Mouse (Mus musculus): ENCODE measurements around the gene Gm10283. TPM values are rescaled to one million over a fixed set of nuclear protein-coding genes. Genes with fewer than 3 reads are reported as not detected.
"Not testable (repeated sequence)": the region's sequence is repeated elsewhere in the genome, so short reads cannot be mapped to it uniquely, and the experiment has no call there.

The Gm10283 gene
- total RNA-seq (2014; rRNA removed) (not detected in 2 replicates), polyA plus RNA-seq (2015; fragmentation: Nextera tagmentation; extraction: Ambion mirVana) (not detected in 2 replicates)

DNA sequence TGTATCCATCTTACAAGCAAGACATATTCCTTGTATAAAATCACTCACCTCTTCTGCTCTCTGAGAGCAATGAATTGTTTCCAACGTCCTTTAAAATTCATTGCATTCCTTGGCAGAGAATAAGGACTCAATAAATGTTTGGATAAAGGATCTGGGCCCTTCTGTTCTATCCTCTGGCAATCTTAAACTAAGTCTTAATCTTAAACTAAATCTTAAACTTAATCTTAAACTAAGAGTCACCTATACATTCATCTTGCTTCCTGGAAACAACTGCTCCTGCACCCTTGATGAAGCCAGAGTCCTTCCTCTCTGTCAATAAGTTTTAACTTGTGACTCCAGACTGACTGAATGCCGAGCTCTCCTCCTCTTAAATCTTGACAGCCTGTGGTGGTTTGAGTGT, at the start of gene Gm10283:
Gene Gm10283 (minus strand): TSS at position 101 of the 400 bp plus-strand sequence.
- TF ChIP-seq CTCF (IDR thresholded peaks at IDR 0.05; ENCODE audit: low read depth): no peak
- Histone ChIP-seq H3K9me3 (ENCODE audit: low read length) (no peaks in the 10 kb centered on the region), H3K9ac (replicated peaks; ENCODE audit: low read length) (no peak within 1 kb of the TSS), H3K4me2 (ENCODE audit: low read depth, low read length) (no peak within 1 kb of the TSS), H3K27ac (no peak within 1 kb of the TSS), H3K36me3 (ENCODE audit: insufficient read depth, low read length) (no peaks in the 10 kb centered on the region), H3K4me1 (ENCODE audit: insufficient read depth, low read length) (peaks cover 5% of the 10 kb centered on the region; the same call in 1 of the 2 replicates), H3K27me3 (ENCODE audit: insufficient read depth, low read length) (no peaks in the 10 kb centered on the region), H3K4me3 (ENCODE audit: low read length) (no peak within 1 kb of the TSS)
- WGBS: 57% methylated on average over 2 of the region's 2 CpGs
- DNase-seq (ENCODE audit: low spot score) (no peak), ATAC-seq (no peak)

GRCm38 (mm10) chr8:60534945-60535344, 31.9 kb upstream of the Gm10283 start:
- Histone ChIP-seq H3K9me3 (ENCODE audit: low read length) (no peaks in the 10 kb centered on the region), H3K4me2 (ENCODE audit: low read depth, low read length) (no peak overlapping the region), H3K27ac (no peak overlapping the region), H3K27me3 (ENCODE audit: insufficient read depth, low read length) (no peaks in the 10 kb centered on the region), H3K36me3 (ENCODE audit: insufficient read depth, low read length) (no peaks in the 10 kb centered on the region), H3K9ac (replicated peaks; ENCODE audit: low read length) (no peak overlapping the region), H3K4me3 (ENCODE audit: low read length) (no peak overlapping the region), H3K4me1 (ENCODE audit: insufficient read depth, low read length) (no peaks in the 10 kb centered on the region)
- ATAC-seq (no peak), DNase-seq (ENCODE audit: low spot score) (no peak)
- WGBS: 23% methylated on average over 2 of the region's 2 CpGs
- no peak for TF ChIP-seq CTCF (IDR thresholded peaks at IDR 0.05; ENCODE audit: low read depth)

- no peak for TF ChIP-seq CTCF (IDR thresholded peaks at IDR 0.05; ENCODE audit: low read depth)
- no peaks in the 10 kb centered on the region for H3K27me3 ChIP-seq (ENCODE audit: insufficient read depth, low read length)
Observed at GRCm38 (mm10) chr8:60518286-60518685, 15.3 kb upstream of the Gm10283 start.

DNA sequence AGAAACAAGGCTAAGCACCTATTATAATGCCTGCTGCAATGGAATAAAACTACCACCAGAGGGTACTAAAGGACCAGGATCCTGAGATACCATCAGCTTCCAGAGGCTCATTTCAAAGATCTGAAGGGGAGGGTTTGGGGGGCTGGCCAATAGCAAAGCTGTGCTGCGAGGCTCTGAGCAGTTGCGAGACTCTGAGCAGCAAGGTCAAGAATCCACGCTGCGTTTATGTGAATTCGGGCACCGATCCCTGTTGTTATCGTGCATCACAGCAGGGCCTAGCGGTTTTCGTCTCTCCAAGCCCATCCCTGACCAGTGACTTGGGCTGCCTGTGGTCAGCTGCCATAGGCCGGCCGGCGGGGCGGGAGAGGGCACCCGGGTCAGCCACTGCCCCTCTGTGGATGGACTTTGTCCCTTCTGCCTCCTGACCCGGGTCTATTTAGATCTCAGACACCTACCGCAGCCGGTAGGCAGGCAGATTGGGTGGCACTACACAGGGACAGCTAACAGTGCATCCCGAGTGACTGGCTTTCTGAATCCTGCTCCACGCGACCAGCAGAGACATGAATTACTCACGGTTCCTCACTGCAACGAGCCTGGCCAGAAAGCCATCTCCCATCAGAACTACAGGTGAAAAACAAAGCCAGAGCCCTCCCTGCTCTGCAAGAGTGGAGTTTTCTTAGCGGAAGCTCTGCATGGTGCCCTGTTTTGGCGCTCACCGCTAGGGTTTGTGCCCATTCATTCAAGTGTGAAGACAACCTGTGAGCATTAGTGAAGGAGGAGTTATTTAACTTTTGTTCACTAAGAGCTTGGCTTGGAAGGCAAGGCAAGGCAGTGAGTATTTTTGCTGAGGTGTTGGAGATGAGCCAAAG, 2.9 kb upstream of the Gm10283 start, which contains the start of gene Aadat:
Gene Aadat (plus strand): TSS at position 280 of the 869 bp plus-strand sequence.
- ATAC-seq: peak; percentile 98
- no peaks in the 10 kb centered on the region for H3K36me3 ChIP-seq (ENCODE audit: insufficient read depth, low read length)
- peak within 1 kb of the TSS; percentile 64 for H3K4me3 ChIP-seq (ENCODE audit: low read length)
- peak within 1 kb of the TSS; percentile 97 for H3K4me2 ChIP-seq (ENCODE audit: low read depth, low read length)
- H3K9ac ChIP-seq (replicated peaks; ENCODE audit: low read length): peak within 1 kb of the TSS; percentile 64
- WGBS: under 1% methylated on average over 25 of the region's 25 CpGs
- peak within 1 kb of the TSS; percentile 74 for H3K27ac ChIP-seq
- H3K27me3 ChIP-seq (ENCODE audit: insufficient read depth, low read length): no peaks in the 10 kb centered on the region
- peak; percentile 88 for TF ChIP-seq CTCF (IDR thresholded peaks at IDR 0.05; ENCODE audit: low read depth)
- H3K9me3 ChIP-seq (ENCODE audit: low read length): no peaks in the 10 kb centered on the region
- DNase-seq (ENCODE audit: low spot score): peak; percentile 93
- peaks cover 5% of the 10 kb centered on the region; the same call in 1 of the 2 replicates for H3K4me1 ChIP-seq (ENCODE audit: insufficient read depth, low read length)

More at GRCm38 (mm10) chr8:60518286-60518685, 15.3 kb upstream of the Gm10283 start:
- Histone ChIP-seq H3K4me3 (ENCODE audit: low read length) (no peak overlapping the region), H3K9ac (replicated peaks; ENCODE audit: low read length) (no peak overlapping the region), H3K4me1 (ENCODE audit: insufficient read depth, low read length) (no peaks in the 10 kb centered on the region), H3K9me3 (ENCODE audit: low read length) (no peaks in the 10 kb centered on the region), H3K27ac (no peak overlapping the region), H3K4me2 (ENCODE audit: low read depth, low read length) (no peak overlapping the region), H3K36me3 (ENCODE audit: insufficient read depth, low read length) (no peaks in the 10 kb centered on the region)
- no peak for ATAC-seq
- DNase-seq (ENCODE audit: low spot score): no peak

GRCm38 (mm10) chr8:60495046-60495445, 8.0 kb downstream of the Gm10283 start:
- not testable (repeated sequence) for H3K27ac ChIP-seq; H3K4me2 ChIP-seq (ENCODE audit: low read depth, low read length); H3K9me3 ChIP-seq (ENCODE audit: low read length); DNase-seq (ENCODE audit: low spot score); H3K9ac ChIP-seq (replicated peaks; ENCODE audit: low read length); H3K4me1 ChIP-seq (ENCODE audit: insufficient read depth, low read length); H3K27me3 ChIP-seq (ENCODE audit: insufficient read depth, low read length); H3K4me3 ChIP-seq (ENCODE audit: low read length); ATAC-seq; H3K36me3 ChIP-seq (ENCODE audit: insufficient read depth, low read length)
- WGBS: 85% methylated on average over 2 of the region's 2 CpGs

DNA sequence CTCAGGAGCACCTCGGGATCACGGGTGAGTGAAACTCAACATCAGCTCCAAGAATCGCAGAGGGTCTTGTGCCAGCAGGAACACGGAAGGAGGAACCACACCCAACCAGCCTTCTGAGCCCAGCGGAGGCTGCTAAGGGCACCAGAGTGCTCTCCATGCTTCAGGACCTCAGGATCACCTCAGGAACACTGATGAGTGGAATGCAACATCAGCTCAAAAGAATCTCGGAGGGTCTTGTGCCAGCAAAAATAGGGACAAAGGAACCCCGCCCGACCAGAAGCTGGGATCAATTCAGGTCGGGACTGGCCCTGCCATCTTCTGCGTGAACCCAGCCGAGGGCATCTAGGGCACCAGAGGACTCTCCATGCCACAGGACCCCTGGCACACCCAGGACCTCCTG, 8.4 kb downstream of the Gm10283 start:
- Histone ChIP-seq H3K27me3 (ENCODE audit: insufficient read depth, low read length) (no peaks in the 10 kb centered on the region), H3K4me2 (ENCODE audit: low read depth, low read length) (no peak overlapping the region), H3K9ac (replicated peaks; ENCODE audit: low read length) (no peak overlapping the region), H3K9me3 (ENCODE audit: low read length) (no peaks in the 10 kb centered on the region), H3K4me3 (ENCODE audit: low read length) (no peak overlapping the region), H3K36me3 (ENCODE audit: insufficient read depth, low read length) (no peaks in the 10 kb centered on the region), H3K4me1 (ENCODE audit: insufficient read depth, low read length) (no peaks in the 10 kb centered on the region), H3K27ac (no peak overlapping the region)
- DNase-seq (ENCODE audit: low spot score) (no peak), ATAC-seq (no peak)
- no peak for TF ChIP-seq CTCF (IDR thresholded peaks at IDR 0.05; ENCODE audit: low read depth)
- WGBS: 92% methylated on average over 11 of the region's 11 CpGs

- no peaks in the 10 kb centered on the region for H3K36me3 ChIP-seq (ENCODE audit: insufficient read depth, low read length)
- H3K9ac ChIP-seq (replicated peaks; ENCODE audit: low read length): no peak overlapping the region
- 72% methylated on average over 3 of the region's 3 CpGs for WGBS
- no peak overlapping the region for H3K27ac ChIP-seq
- ATAC-seq (no peak), DNase-seq (ENCODE audit: low spot score) (no peak)
- H3K4me1 ChIP-seq (ENCODE audit: insufficient read depth, low read length): no peaks in the 10 kb centered on the region
- TF ChIP-seq CTCF (IDR thresholded peaks at IDR 0.05; ENCODE audit: low read depth): no peak
- H3K4me3 ChIP-seq (ENCODE audit: low read length): no peak overlapping the region
- H3K4me2 ChIP-seq (ENCODE audit: low read depth, low read length): no peak overlapping the region
- H3K27me3 ChIP-seq (ENCODE audit: insufficient read depth, low read length): no peaks in the 10 kb centered on the region
- no peaks in the 10 kb centered on the region for H3K9me3 ChIP-seq (ENCODE audit: low read length)
Observed at GRCm38 (mm10) chr8:60492471-60492870, 10.5 kb downstream of the Gm10283 start.

Measured in hindbrain, postnatal 0 days (tissue).